Mouse (Mus musculus): ENCODE measurements at regions not wholly inside any gene's neighbourhood (a gene's known extent, or its start where the extent isn't known, plus 50 kb on each side); places are given as distances from the start of the nearest gene placed in this dataset.

DNA sequence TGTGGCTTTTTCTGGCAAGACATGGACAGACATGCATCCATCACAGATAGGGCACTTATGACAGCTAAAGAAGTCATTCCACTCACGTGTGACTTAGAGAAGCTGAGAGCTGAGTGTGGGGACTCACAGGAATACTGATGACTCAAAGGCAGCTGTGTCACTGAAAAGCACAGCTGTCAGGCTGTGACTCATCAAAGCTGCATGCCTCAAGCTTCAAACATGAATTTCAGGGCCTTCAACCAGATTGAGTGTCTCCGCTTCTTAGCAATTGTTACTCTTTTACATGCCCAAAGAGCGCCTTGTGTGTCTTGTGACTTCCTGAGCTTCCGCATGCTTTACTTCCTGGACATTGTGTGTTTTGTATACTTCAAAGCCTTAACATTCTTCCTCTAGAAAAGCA, 276.2 kb upstream of the Chrm3 start:
- TF ChIP-seq GATA1 (IDR thresholded peaks at IDR 0.05; ENCODE audit: low read depth, low read length) (no peak), CTCF (IDR thresholded peaks at IDR 0.05 in 2 of 3, conservative IDR thresholded peaks at IDR 0.05 in 1 of 3; ENCODE audit: control insufficient read depth in 1 of 3, insufficient read depth in 1 of 3, low read depth in 2 of 3, low read length in 3 of 3, poor library complexity in 1 of 3, severe bottlenecking in 1 of 3) (no peak), POLR2A (IDR thresholded peaks at IDR 0.05; ENCODE audit: control insufficient read depth in 1 of 2, insufficient read depth in 1 of 2, low read depth in 1 of 2, low read length in 2 of 2, poor library complexity in 1 of 2) (no peak), TCF12 (IDR thresholded peaks at IDR 0.05; ENCODE audit: low read depth, low read length) (no peak), NRF1 (IDR thresholded peaks at IDR 0.05; ENCODE audit: insufficient read depth, low read depth, low read length, poor library complexity, severe bottlenecking) (no peak), E2F4 (IDR thresholded peaks at IDR 0.05; ENCODE audit: borderline replicate concordance, low read depth, low read length) (no peak), EP300 (IDR thresholded peaks at IDR 0.05; ENCODE audit: low read depth in 1 of 2, low read length in 2 of 2) (no peak), RAD21 (IDR thresholded peaks at IDR 0.05; ENCODE audit: low read depth, low read length) (no peak), TBP (IDR thresholded peaks at IDR 0.05; ENCODE audit: low read depth, low read length) (no peak), MYC (IDR thresholded peaks at IDR 0.05; ENCODE audit: low read depth, low read length) (no peak), HCFC1 (IDR thresholded peaks at IDR 0.05; ENCODE audit: low read depth, low read length) (no peak), GABPA (IDR thresholded peaks at IDR 0.05; ENCODE audit: low read depth, low read length) (no peak)

Data from MEL (cell line).